In genomic region chr9:53335131-53335530, GRCm38 (mm10) we compare ENCODE assay signal across 27 mouse cellular contexts. TPM values are rescaled to one million over a fixed set of nuclear protein-coding genes. Genes with fewer than 3 reads are reported as not detected.
"Had no signal": no experiment of that assay in that cellular context is flagged by ENCODE, and none has a peak within 500 bp of the region (broad histone marks: within the 10 kb centered on the region; RNA-seq: fewer than 3 reads in every experiment).

No protein-coding gene starts in this region.

- DNase-seq: cerebellum, adult 2 months; cerebellum, adult 8-10 months; cerebellum, adult 9-10 months; cerebellum, adult 9-11 months; cerebellum, postnatal 10 days; cerebellum, postnatal 14 days; cerebellum, postnatal 25 days; cerebellum, postnatal 36 days; embryo, embryonic 11 days; forebrain, postnatal 0 days; gastrocnemius, adult 2 months; gastrocnemius, postnatal 10 days; gastrocnemius, postnatal 14 days; gastrocnemius, postnatal 25 days; gastrocnemius, postnatal 36 days; heart, adult 11 months; heart, adult 18-20 months; heart, adult 2 months had no signal

- H3K27me3 ChIP-seq: embryonic facial prominence, embryonic 12.5 days; embryonic facial prominence, embryonic 13.5 days; embryonic facial prominence, embryonic 15.5 days; forebrain, embryonic 12.5 days; forebrain, embryonic 13.5 days; forebrain, embryonic 15.5 days had no signal

- H3K4me1 ChIP-seq: embryonic facial prominence, embryonic 10.5 days; embryonic facial prominence, embryonic 12.5 days; embryonic facial prominence, embryonic 13.5 days; embryonic facial prominence, embryonic 15.5 days; forebrain, embryonic 12.5 days; forebrain, embryonic 13.5 days; forebrain, embryonic 15.5 days had no signal

- H3K36me3 ChIP-seq: embryonic facial prominence, embryonic 10.5 days; embryonic facial prominence, embryonic 12.5 days; embryonic facial prominence, embryonic 13.5 days; embryonic facial prominence, embryonic 15.5 days; forebrain, embryonic 12.5 days; forebrain, embryonic 15.5 days had no signal

- H3K4me3 ChIP-seq: embryonic facial prominence, embryonic 10.5 days; embryonic facial prominence, embryonic 12.5 days; embryonic facial prominence, embryonic 13.5 days; embryonic facial prominence, embryonic 15.5 days; erythroblast, embryonic 14.5 days; forebrain, embryonic 12.5 days; forebrain, embryonic 13.5 days; forebrain, embryonic 15.5 days; gastrocnemius, adult 2 months; heart, adult 2 months had no signal

- H3K4me2 ChIP-seq: embryonic facial prominence, embryonic 12.5 days; embryonic facial prominence, embryonic 13.5 days; embryonic facial prominence, embryonic 15.5 days; forebrain, embryonic 12.5 days; forebrain, embryonic 13.5 days; forebrain, embryonic 15.5 days had no signal

- H3K9ac ChIP-seq: embryonic facial prominence, embryonic 12.5 days; embryonic facial prominence, embryonic 13.5 days; embryonic facial prominence, embryonic 15.5 days; forebrain, embryonic 12.5 days; forebrain, embryonic 13.5 days; forebrain, embryonic 15.5 days; forebrain, postnatal 0 days had no signal

- ATAC-seq: forebrain, embryonic 13.5 days; forebrain, embryonic 14.5 days; forebrain, embryonic 15.5 days; forebrain, postnatal 0 days had no signal

- H3K9me3 ChIP-seq: embryonic facial prominence, embryonic 13.5 days; embryonic facial prominence, embryonic 15.5 days; forebrain, embryonic 13.5 days; forebrain, embryonic 15.5 days had no signal

- H3K27ac ChIP-seq: embryonic facial prominence, embryonic 10.5 days; embryonic facial prominence, embryonic 12.5 days; embryonic facial prominence, embryonic 13.5 days; embryonic facial prominence, embryonic 15.5 days; forebrain, embryonic 12.5 days; forebrain, embryonic 13.5 days; forebrain, embryonic 15.5 days; gastrocnemius, adult 2 months; heart, adult 2 months had no signal

RNA-seq across cellular contexts. Expression of gene Exph5, which starts 33.7 kb away (rescaled TPM):
- polyA plus RNA-seq: erythroblast, embryonic 14.5 days; forebrain, embryonic 13.5 days had no signal

RNA-seq across cellular contexts. Expression of gene Kdelc2, which starts 48.7 kb away (rescaled TPM):
- polyA plus RNA-seq: erythroblast, embryonic 14.5 days had no signal
